Mouse (Mus musculus): ENCODE measurements around the gene 1700028K03Rik.

The 1700028K03Rik gene

GRCm38 (mm10) chr5:107534581-107534980, at the start of gene 1700028K03Rik:
1700028K03Rik (plus strand) TSS chr5:107534709.
- DNase-seq (ENCODE audit: low read depth) = no peak

DNA sequence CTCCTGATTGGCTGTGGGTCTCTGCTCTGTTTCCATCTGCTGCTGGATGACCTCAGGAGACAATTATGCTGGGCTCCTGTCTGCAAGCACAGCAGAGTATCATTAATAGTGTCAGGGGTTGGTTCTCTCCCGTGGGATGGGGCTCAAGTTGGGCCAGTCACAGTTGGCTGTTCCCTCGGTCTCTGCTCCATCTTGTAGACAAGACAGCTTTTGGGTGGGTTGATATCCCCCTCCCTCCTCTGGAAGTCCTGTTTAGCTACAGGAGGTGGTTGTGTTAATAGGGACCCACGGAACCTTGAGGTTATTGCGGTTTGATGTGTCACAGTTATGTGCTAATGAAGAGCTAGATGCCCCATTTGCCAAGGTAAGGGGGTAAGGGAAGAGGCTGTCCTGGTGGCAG, 45.5 kb upstream of the 1700028K03Rik start:
- DNase-seq (ENCODE audit: low read depth) = no peak

DNA sequence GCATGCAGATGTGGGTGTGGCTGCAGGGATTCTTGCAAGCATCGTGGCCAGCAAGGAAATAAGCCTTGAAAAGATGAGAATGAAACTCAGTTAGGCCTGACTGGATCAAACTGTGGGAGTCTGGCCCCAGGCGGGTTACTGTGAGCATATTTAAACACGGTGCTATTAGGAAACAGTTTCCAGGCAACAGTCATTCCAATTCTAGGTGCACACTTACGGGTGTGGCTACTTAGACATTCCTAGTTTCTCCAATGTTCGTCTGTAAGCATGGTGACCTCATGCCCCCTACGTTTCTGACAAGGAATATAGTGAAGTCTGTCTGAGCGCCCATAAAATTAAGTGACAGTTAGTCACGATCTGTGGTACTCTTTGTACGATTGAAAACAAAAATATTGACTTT, 43.5 kb upstream of the 1700028K03Rik start:
- no peak for DNase-seq (ENCODE audit: low read depth)

DNA sequence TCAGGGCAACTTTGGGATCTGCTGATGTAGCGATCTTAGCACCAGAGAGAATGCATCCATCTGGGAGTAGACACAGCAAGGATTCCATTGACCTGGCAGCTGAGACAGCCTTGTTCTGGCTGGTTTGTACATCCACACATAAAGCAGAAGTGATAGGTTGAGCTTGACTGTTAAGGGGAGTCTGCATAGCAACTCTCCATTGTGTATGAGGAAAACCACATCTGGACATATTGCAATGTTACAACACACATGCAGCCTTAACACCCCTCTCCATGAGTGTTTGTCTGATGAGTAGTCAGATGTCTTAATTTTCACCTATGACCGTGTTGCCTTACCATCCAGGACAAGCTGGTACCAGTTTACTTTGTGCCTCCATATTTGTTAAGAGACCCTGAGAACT, 42.0 kb upstream of the 1700028K03Rik start:
- no peak for DNase-seq (ENCODE audit: low read depth)

DNA sequence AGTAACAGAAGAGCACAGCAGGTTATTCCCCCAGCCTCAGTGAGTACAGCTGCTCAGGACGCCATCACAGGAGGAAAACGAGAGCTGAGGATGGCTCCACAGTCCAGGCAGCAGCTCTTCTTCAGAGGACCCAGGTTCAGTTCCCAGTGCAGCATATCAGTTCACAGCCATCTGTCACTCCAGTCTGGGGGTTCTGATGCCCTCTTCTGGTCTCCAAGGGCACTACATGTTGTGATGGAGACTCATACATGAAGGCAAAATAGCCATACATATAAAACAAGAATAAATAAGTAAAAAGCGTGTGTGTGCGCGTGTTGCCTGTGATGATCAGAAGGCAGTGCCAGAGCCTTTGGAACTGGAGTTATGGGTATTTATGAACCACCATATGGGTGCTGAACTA, 39.8 kb upstream of the 1700028K03Rik start:
- no peak for DNase-seq (ENCODE audit: low read depth)

GRCm38 (mm10) chr5:107496047-107496446, 38.5 kb upstream of the 1700028K03Rik start:
- DNase-seq (ENCODE audit: low read depth) = no peak

GRCm38 (mm10) chr5:107497519-107498501, 36.7 kb upstream of the 1700028K03Rik start:
- no peak for DNase-seq (ENCODE audit: low read depth)

GRCm38 (mm10) chr5:107498806-107499310, 35.7 kb upstream of the 1700028K03Rik start:
- no peak for DNase-seq (ENCODE audit: low read depth)

DNA sequence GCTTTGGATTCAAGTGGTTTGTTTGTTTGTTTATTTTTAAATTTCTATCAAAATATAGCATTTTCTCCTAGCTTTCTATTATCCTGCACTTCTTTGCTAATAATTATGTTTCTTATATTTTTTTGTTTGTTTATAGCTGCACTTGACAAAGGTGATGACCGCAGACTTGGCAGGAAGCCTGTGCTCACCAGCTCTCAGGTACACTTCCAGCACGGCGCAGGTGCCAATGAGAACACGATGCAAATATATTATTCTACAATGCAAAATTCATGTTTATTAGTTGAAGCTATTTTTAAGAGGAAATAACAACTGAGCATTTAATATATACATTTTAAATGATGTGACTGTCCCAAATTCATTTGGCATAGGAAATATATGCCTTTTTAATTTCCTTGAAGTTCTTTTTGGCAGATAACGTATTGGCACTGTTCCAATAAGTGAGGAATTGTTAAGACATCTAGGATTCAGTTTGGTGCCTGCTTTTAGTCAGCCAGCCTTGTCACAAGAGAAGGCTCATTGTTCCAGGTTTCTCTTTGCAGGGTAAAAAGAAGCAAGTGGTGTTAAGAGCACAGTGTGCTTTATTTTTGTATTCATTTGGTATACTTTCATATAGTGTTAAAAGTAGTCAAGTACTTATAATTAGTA, 34.5 kb upstream of the 1700028K03Rik start:
- DNase-seq (ENCODE audit: low read depth) = no peak

- DNase-seq (ENCODE audit: low read depth) = no peak
Observed at GRCm38 (mm10) chr5:107500741-107501140, 33.8 kb upstream of the 1700028K03Rik start.

DNA sequence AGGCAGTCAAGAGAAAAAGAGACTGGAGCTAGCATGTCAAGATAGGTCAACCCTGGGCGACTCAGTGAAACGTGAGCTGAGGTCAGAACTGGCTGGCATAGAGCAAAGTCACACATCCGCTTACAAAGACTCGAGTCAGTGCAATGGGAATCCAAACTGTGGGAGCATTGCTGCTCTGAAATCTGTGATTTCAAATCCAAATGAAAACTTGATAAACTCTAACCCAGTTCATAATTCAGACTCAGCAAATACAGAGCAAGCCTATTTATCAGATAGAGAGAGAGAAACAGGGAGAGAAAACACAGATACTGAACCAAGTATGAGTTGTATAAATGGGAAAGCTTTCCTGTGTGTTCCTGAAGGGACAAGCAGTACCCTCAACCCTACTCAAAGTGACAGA, 27.2 kb upstream of the 1700028K03Rik start, which contains the start of gene Gm42669:
Gene Gm42669, plus strand, starts transcription at position 301 of the 400 bp plus-strand sequence.
- DNase-seq (ENCODE audit: low read depth) = no peak

DNA sequence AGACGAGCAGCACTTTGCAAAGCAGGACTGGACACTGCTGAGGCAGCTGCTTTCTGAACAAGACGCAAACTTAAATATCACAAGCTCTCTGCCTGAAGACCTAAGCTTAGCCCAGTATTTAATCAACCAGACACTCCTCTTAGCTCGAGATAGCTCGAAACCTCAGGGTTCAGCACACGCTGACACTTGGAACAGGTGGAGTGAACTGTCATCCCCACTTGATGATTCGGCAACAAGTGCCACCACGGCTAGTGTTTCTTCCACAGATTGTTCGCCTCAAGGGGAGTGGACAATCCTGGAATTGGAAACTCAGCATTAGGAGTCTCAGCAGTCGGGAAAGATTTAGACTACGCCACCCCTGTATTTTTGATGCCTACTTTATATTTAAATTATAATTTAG, 24.0 kb upstream of the 1700028K03Rik start:
- DNase-seq (ENCODE audit: low read depth) = no peak

DNA sequence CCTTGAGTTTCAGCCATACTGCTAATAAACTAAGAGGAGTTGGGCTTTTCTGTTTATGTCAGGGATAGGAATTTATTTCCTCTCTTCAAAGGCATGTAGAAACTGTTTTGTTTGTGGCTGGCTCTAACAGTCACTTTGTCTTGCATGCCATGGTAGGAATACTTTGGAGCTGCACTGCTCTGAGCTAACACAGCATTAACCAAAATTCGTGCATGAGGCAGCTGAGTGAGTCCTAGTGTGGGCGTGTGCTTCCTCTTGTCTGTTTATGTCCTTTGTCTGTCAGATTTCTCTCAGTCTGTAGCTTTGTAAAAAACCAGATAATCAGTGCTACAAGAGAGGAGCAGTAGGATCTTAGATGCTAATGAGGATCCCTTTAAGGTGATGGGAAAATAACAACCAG, 23.2 kb upstream of the 1700028K03Rik start:
- DNase-seq (ENCODE audit: low read depth) = no peak

DNA sequence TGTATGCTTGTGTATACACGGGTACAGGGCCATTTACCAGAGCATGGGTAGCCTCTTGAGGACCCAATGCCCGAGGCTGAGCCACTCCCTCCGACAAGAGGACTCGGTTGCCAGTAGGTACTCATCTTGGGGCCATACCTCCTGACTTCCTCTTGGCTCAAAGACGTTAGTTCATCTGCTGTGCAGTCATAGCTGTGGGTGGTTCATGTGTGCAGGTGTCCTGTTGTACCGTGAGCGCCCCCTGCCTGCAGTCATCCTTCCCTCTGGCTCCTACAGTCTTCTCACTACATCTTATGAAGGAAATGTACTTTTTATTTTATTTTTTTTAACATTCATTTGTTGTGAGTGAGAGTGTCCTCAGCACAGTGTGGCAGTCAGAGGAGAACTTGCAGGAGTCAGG, 20.9 kb upstream of the 1700028K03Rik start:
- peak; percentile 62 for DNase-seq (ENCODE audit: low read depth)

- no peak for DNase-seq (ENCODE audit: low read depth)
Observed at GRCm38 (mm10) chr5:107515453-107515852, 19.1 kb upstream of the 1700028K03Rik start.

GRCm38 (mm10) chr5:107516087-107516486, 18.4 kb upstream of the 1700028K03Rik start:
- no peak for DNase-seq (ENCODE audit: low read depth)

DNA sequence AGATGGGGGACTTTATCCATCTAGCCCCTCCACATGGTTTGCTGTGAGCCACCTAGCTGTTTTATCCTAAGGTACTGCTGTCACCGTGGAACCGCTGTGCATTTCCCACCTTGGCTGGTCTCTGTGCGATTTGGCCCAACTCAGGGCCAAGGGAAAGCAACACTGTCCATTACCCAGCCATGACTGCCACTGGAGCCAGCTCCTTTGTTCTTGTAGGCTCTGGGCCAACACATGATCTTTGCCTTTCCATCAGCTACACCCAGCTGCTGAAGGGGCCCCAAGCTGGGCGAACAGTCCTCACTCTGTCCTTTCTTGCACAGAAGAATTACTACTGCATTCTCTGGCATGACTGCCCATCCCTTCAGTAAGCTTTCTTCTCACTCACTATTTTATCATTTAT, 15.9 kb upstream of the 1700028K03Rik start:
- DNase-seq (ENCODE audit: low read depth) = no peak

DNA sequence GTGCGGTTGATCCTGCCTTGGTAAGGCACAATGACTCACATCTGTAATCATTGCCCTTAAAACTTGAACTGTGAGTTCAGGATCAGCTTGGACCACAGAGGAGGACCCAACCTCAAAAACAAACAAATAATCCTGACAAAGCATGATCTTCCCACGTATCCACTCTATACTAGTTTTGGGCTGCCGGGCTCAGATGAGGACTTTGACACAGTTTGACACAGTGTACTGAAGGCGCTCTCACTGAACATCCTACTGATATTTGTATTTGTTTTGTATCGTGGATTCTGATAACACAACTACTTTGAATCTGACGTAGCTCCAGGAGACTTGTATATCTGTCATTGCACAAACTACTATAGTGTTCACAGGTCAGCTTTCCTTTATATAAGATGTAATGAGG, 13.1 kb upstream of the 1700028K03Rik start:
- DNase-seq (ENCODE audit: low read depth) = no peak

- no peak for DNase-seq (ENCODE audit: low read depth)
Observed at GRCm38 (mm10) chr5:107521897-107522296, 12.6 kb upstream of the 1700028K03Rik start.

DNA sequence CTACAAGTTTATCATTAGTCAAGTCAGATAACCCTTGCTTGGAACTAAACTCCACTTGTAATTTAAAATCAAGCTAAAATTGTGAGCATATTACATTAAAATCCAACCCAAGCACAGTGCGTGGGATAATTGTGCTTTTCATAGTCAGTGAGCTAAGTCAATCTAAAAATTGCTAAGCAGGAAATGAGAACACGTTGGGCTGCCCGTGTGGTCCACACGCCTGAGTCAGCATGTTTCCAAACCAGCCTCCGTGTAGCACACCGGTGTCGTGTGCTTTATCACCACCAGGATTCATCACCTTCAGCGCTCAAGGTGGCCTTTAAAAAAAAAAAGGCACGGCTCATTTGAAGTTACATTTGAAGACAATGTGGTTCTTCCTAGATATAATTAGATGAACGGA, 10.2 kb upstream of the 1700028K03Rik start:
- no peak for DNase-seq (ENCODE audit: low read depth)

DNA sequence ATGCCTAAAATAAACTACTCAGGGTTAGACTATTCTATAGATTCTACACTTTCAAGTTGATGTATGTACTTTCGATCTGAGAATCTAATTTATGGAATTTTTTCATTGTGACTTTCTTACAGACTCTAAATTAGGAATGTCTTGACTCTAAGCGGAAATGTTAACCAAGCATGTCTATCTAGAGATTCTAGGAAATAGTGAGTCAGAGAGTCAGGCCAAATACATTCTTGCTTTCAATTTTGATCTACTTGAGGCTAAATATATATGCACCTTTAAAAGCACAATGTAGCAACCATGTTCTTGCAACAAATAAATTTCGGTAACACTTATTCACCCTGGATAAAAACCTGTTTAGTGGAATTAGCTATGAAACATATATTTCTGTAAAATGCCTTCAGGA, 5.7 kb upstream of the 1700028K03Rik start:
- DNase-seq (ENCODE audit: low read depth) = no peak

DNA sequence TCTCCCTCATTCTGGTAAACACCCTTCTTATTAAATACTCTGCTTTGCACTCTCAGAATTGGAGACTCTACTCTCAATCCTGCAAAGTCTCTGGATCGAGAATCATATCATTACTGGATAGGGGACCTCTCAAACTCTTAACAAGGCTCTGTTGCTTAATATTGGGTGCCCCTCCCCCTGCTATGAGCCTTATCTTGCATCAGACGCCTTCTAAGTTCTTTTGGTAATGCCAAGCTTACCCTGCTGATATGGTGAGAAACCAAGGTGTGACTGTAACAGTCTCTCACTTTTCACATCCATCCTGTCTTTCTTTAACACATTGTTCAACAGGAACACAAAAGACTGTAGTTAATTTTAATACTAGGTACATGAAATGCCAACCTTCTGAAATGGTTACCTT, 919 bp upstream of the 1700028K03Rik start:
- DNase-seq (ENCODE audit: low read depth) = no peak

GRCm38 (mm10) chr5:107541696-107542095, 7.2 kb downstream of the 1700028K03Rik start:
- DNase-seq (ENCODE audit: low read depth) = no peak
